Mouse (Mus musculus): ENCODE results near the gene Naa30.
"Not testable (repeated sequence)": the region's sequence is repeated elsewhere in the genome, so short reads cannot be mapped to it uniquely, and the experiment has no call there.

Gene Naa30

DNA sequence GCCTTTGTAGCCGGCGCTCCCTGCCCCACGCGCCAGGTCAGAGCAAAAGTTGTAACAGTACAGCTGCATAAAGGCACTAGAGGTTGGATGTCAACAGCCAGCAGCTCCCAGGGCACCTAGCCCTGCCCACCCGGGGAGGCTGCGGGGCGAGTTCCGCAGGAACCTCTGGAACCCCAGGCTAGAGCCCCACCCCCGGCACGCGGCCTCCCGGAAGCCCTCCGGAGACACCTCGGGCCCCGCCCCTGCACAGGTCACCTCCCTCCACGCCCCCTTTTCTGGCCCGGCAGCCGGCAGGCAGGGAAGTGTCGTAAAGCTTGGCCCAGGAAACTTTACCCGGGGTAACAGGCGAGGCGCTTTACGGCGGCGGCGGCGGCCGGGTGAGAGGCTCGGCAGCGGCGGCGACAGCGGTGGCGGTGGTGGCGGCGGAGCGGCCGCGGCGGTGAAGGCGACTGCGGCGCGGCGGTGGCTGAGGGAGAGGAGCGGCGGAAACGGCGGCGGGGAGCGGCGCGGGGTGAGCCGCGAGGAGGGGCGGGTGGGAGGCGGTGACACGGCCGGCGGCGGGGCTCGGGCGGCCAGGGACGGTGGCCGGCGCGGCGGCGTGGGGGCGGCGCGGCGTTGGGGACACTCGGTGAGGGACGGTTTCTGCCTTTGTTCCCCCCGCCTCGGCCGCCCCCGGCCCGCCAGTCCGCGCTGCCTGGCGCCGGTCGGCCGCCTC is at the start of gene Naa30:
Naa30 (plus strand) TSS at position 360 of the 715 bp plus-strand sequence.
- in situ Hi-C loops (cut with MseI, MboI), result no loop called here

DNA sequence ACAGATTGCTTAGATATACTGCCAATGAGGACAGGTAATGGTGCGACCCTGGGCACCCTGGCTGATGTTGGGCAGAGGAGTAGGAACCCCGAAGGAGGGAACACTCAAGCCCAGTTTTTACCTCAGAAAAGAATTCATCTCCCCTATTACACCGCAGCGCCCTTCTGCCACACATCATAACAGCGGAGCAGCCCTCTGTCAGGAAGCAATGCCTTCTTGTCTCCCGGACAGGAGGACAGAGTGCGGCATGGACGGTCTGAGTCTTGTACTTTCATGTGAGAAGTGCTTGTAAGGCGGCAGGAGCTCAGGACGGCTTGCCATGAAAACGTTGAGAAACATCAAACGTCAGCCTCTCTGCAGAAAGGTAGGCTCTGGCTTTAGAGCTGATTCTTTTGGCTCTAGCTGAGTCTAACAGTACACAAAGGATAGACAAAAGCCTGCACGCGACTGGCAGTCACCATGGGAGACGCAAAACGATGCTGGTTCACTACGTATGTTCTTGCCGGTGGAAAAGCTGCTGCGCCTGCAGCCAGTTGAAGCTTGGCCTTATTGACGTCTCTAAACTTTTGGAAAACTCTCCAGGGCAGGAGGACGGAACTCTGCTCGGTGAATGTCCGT is 44.8 kb upstream of the Naa30 start:
- in situ Hi-C loops (cut with MseI, MboI), result no loop called here

DNA sequence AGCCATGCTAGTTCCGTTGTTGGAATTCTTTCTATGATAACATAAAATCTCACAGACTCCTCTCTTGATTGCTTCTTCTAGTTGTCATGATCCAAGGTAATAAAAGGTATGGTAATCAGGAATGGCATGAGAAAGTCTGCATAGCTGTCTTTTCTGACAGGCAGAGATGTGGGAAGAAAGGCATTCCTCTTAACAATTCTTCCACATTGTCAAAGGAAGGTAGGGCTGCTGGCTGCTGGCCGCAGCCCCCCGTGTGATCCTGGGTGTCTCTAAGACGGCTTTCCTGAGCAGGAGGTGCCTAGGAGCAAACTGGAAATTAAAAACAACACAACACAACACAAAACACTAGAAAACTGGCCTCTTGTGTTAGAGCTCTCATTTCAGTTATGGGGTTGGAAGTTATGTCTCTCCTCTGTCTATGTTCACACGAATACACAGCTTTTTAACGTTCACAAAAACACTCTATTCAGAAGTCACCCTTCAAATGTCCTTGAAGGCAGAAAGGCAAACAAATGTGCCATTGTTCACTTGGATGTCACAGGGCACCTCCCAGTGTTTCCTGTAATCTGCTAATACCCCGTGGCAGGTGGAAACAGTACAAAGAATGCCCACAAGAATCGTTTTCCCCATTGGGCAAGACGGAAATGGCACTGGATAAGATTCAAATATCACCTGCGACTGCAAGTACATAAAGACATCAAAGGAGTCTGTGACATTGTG is 43.3 kb upstream of the Naa30 start:
- in situ Hi-C loops (cut with MseI, MboI), result no loop called here

GRCm38 (mm10) chr14:49132391-49132790 is 39.6 kb upstream of the Naa30 start:
- in situ Hi-C loops (cut with MseI, MboI), result no loop called here

GRCm38 (mm10) chr14:49138171-49138570 is 33.9 kb upstream of the Naa30 start:
- in situ Hi-C loops (cut with MseI, MboI), result no loop called here

DNA sequence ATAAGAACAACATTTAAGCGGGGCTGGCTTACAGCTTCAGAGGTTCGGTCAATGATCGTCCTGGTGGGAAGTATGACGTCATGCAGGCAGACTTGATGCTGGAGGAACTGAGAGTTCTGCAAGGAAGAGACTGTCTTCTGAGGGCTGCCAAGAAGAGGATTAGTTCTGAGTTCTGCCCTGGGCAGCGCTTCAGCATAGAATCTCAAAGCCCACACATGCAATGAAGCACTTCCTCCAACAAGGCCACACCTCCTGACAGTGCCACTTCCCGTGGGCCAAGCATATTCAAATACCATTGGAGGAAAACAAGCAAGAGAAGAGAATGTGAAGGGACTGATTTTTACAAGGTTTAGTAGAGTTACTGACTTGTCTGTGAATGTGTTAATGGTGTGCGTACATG is 31.3 kb upstream of the Naa30 start:
- in situ Hi-C loops (cut with MseI, MboI), result no loop called here

GRCm38 (mm10) chr14:49153801-49154200 is 18.2 kb upstream of the Naa30 start:
- in situ Hi-C loops (cut with MseI, MboI), result no loop called here

DNA sequence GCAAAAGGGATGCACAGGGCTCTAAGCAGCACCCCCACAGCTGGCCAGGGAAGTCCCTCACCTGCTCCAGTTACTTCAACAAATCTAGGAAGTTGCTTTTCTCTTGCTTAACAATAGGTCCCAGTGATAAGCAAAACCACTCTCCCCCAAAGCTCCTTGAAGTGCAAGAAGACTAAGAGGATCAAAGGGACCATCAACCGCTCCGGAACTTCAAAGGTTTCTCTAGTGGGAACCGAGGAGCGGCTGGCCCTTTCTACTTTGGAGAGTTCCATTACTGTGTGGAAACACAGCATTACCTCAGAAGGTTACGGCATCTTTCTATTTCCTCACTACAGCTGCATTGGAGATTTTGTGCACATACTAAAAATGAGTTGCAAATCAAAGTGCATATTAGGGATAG is 16.5 kb upstream of the Naa30 start:
- in situ Hi-C loops (cut with MseI, MboI), result no loop called here

- in situ Hi-C loops (cut with MseI, MboI), result no loop called here
Measured at GRCm38 (mm10) chr14:49158143-49158925, 13.7 kb upstream of the Naa30 start.

DNA sequence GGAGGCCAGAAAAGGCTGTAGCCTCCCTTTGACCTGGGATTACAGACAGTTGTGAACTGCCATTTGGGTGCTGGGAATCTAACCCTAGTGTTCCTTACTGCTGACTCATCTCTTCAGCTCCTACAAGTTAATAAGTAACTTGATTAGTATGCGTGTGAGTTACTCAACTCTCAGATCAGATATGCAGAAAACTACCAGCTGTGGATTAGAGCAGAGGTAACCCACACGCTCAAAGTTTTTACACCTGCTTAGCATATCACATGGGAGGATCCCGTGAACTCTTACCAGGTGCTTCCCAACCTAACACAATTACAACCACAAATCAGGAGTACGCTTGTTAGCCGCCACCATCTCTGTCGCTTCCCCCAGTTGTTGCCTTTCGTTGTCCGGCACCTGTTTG is 740 bp upstream of the Naa30 start:
- in situ Hi-C loops (cut with MseI, MboI), result no loop called here

DNA sequence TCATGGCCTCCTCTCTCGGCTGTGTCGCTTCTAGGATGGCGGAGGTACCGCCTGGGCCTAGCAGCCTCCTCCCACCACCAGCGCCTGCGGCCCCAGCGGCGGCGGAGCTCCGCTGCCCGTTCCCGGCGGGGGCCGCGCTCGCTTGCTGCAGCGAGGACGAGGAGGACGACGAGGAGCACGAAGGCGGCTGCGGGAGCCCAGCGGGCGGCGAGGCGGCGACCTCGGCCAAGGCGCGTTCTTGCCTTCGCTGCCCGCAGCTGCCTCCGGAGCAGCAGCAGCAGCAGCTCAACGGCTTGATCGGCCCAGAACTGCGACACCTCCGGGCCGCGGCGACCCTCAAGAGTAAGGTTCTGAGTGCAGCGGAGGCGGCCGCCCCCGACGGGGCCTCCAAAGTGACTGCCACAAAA is 559 bp downstream of the Naa30 start:
- in situ Hi-C loops (cut with MseI, MboI), result no loop called here

DNA sequence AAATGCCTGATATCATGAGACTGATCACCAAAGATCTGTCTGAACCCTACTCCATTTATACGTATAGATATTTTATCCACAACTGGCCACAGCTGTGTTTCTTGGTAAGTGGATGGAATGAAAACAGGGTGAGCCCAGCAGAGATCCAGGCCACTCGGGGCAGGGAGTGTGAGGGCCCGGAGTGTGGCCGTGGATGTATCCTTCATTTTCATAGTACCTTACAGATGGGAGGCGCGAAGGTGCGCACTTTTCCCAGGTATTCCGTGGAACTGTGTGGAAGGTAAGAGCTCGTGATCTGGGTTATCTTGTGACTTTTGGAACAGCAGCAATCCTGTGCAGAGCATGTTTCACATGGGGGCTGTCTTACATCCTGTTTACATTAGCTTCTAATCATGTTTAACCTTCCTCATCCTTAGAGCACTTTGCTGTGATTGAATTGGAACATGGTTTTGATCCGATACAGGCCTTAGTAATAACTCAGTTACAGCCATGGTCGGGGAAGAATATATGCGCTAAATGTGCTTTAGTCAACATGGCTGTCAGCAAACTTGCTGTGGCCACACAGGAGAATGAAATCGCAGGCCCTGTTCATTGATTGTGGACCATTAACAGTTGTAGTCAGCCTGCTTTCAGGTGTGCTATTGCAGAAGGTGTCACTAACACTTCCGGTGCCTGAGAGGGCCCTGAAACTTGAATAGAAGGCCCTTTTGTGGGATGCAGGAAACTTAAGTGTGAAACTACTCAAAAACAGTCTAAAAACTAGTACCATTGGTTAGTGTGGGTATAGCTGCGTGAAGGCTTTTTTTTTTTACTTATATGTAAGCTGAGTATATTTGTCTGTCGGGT is 1.5 kb downstream of the Naa30 start:
- in situ Hi-C loops (cut with MseI, MboI), result no loop called here

GRCm38 (mm10) chr14:49179736-49180135 is 7.7 kb downstream of the Naa30 start:
- in situ Hi-C loops (cut with MseI, MboI), result no loop called here

GRCm38 (mm10) chr14:49186270-49186669 is 14.2 kb downstream of the Naa30 start:
- in situ Hi-C loops (cut with MseI, MboI), result no loop called here

GRCm38 (mm10) chr14:49197031-49197527 is 25.1 kb downstream of the Naa30 start:
- in situ Hi-C loops (cut with MseI, MboI), result no loop called here

DNA sequence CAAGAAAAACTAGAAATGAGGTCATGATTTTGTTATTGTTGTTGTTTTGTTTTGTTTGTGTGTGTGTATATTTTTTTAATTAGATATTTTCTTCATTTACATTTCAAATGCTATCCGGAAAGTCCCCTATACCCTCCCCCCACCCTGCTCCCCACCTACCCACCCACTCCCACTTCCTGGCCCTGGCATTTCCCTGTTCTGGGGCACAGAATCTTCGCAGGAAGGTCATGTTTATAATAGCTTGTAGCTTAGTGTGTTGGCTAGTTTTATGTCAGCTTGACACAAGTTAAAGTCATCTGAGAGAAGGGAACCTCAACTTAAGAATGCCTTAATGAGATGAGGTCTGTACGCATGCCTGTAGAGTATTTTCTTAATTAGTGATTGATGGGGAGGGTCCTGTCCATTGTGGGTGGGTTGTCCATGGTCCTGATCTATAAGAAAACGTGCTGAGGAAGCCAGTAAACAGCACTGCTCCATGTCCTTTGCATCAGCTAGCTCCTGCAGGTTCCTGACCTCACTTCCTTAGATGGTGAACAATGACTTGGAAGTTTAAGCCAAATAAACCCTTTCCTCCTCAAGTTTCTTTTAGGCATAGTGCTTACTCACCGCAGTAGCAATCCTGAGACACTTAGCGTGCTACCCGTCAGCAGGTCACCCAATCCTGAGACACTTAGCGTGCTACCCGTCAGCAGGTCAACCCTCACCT is 29.2 kb downstream of the Naa30 start:
- in situ Hi-C loops (cut with MseI, MboI), result no loop called here

GRCm38 (mm10) chr14:49210215-49210614 is 38.2 kb downstream of the Naa30 start:
- in situ Hi-C loops (cut with MseI, MboI), result not testable (repeated sequence)

- in situ Hi-C loops (cut with MseI, MboI), result no loop called here
Measured at GRCm38 (mm10) chr14:49218677-49219076, 46.7 kb downstream of the Naa30 start.

DNA sequence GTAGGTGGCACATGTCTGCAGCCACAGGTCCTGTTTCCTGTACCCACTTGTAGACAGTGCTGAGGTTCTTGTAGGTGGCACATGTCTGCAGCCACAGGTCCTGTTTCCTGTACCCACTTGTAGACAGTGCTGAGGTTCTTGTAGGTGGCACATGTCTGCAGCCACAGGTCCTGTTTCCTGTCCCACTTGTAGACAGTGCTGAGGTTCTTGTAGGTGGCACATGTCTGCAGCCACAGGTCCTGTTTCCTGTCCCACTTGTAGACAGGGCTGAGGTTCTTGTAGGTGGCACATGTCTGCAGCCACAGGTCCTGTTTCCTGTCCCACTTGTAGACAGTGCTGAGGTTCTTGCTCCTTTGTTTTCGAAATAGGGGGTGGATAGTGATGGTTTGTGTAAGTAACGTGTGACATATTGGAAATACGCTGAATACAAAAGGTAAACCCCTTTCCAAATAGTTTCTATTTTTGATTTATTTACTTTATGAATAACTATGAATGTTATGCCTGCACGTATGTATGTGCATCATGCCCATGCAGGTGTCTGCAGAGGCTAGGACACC is 47.5 kb downstream of the Naa30 start:
- in situ Hi-C loops (cut with MseI, MboI), result not testable (repeated sequence)

- in situ Hi-C loops (cut with MseI, MboI), result no loop called here
Measured at GRCm38 (mm10) chr14:49221771-49222170, 49.7 kb downstream of the Naa30 start.
